17 mouse cellular contexts compared by ENCODE assay signal in genomic region chr3:99246629-99247028, GRCm38 (mm10). TPM values are rescaled to one million over a fixed set of nuclear protein-coding genes. Genes with fewer than 3 reads are reported as not detected.
"Had no signal": no experiment of that assay in that cellular context is flagged by ENCODE, and none has a peak within 500 bp of the region (broad histone marks: within the 10 kb centered on the region; RNA-seq: fewer than 3 reads in every experiment).

No protein-coding gene starts in this region.

- H3K4me3 ChIP-seq: kidney, embryonic 15.5 days; limb, embryonic 15.5 days; liver, embryonic 12.5 days; megakaryocyte, embryonic 14.5 days; midbrain, embryonic 12.5 days; neural tube, embryonic 12.5 days had no signal

- H3K4me1 ChIP-seq: kidney, embryonic 15.5 days; liver, embryonic 12.5 days; midbrain, embryonic 12.5 days; neural tube, embryonic 12.5 days had no signal

- H3K27ac ChIP-seq: kidney, embryonic 15.5 days; limb, embryonic 15.5 days; liver, embryonic 12.5 days; macrophage; midbrain, embryonic 12.5 days; neural tube, embryonic 12.5 days; stomach, postnatal 0 days had no signal

- ATAC-seq: liver, embryonic 12.5 days had no signal

- DNase-seq: kidney, adult 18-20 months; kidney, postnatal 14 days; left cerebral cortex, postnatal 4 days; lung, embryonic 14.5 days; lung, postnatal 10 days; right cerebral cortex, adult 18-20 months; right cerebral cortex, postnatal 25 days; thymus, postnatal 14 days had no signal

- H3K9me3 ChIP-seq: kidney, embryonic 15.5 days; limb, embryonic 15.5 days; liver, embryonic 12.5 days; midbrain, embryonic 12.5 days; neural tube, embryonic 12.5 days had no signal

- H3K4me2 ChIP-seq: kidney, embryonic 15.5 days; limb, embryonic 15.5 days; liver, embryonic 12.5 days; lung, embryonic 14.5 days; midbrain, embryonic 12.5 days; neural tube, embryonic 12.5 days had no signal

- H3K9ac ChIP-seq: kidney, embryonic 15.5 days; limb, embryonic 15.5 days; liver, embryonic 12.5 days; lung, embryonic 14.5 days; midbrain, embryonic 12.5 days; neural tube, embryonic 12.5 days had no signal

- H3K36me3 ChIP-seq: kidney, embryonic 15.5 days; limb, embryonic 15.5 days; liver, embryonic 12.5 days; midbrain, embryonic 12.5 days; neural tube, embryonic 12.5 days had no signal

RNA-seq across cellular contexts. Expression of gene Tbx15, which starts 6.4 kb away (rescaled TPM):
- polyA plus RNA-seq: large intestine, adult 2 months; liver, embryonic 12.5 days; macrophage; stomach, postnatal 0 days had no signal
